Mouse (Mus musculus): ENCODE results near the gene Cblc. TPM values are rescaled to one million over a fixed set of nuclear protein-coding genes. Genes with fewer than 3 reads are reported as not detected.
"Not testable (repeated sequence)": the region's sequence is repeated elsewhere in the genome, so short reads cannot be mapped to it uniquely, and the experiment has no call there.

The Cblc gene
- total RNA-seq, 2 experiments from 2014 or later = not detected

DNA sequence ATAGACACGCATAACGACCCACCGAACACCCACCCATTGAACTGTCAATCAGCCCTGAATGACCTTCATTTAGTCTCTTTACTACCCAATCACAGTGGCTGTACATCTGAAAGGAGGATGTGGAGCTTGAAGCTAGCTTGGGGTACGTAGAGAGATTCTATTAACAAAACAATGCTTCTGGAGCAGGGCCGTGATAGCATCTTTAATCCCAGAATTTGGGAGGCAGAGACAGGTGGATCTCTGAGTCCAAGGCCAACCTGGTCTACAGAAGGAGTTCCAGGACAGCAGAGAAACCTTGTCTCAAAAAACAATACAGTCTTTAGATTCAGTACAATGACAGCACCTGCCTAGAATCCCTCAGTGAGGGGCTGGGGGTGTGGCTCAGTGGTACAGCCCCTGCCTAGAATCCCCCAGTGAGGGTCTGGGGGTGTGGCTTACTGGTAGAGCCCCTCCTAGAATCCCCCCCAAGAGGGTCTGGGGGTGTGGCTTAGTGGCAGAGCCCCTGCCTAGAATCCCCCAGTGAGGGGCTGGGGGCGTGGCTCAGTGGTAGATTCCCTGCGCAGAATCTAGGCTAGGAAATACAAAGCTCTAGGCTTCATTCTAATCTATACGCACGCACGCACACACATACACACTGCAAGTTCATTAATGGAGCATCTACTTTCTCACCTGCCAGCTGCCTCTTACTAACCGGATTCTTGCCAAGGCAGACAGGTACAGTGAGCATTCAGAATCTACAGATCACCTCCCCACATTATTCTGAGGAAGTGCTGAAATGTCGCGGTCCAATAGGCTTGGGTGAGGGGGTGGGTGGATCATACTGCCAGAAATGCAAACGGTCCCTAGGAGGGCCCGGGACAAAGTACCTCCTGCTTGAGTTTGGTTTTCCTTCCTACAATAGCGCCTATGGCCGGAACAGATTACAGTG is 19.0 kb upstream of the Cblc start:
- no peak overlapping the region for H3K27ac ChIP-seq
- peak overlapping the region; percentile 40 for H3K4me3 ChIP-seq
- TF ChIP-seq CTCF (conservative IDR thresholded peaks at IDR 0.05) = no peak
- DNase-seq (ENCODE audit: low spot score in 2 of 2) = no peak

GRCm38 (mm10) chr7:19813579-19814122 is 17.0 kb upstream of the Cblc start:
- Histone ChIP-seq H3K4me3 (no peak overlapping the region), H3K27ac (no peak overlapping the region)
- DNase-seq (ENCODE audit: low spot score in 2 of 2) = no peak
- no peak for TF ChIP-seq CTCF (conservative IDR thresholded peaks at IDR 0.05)

DNA sequence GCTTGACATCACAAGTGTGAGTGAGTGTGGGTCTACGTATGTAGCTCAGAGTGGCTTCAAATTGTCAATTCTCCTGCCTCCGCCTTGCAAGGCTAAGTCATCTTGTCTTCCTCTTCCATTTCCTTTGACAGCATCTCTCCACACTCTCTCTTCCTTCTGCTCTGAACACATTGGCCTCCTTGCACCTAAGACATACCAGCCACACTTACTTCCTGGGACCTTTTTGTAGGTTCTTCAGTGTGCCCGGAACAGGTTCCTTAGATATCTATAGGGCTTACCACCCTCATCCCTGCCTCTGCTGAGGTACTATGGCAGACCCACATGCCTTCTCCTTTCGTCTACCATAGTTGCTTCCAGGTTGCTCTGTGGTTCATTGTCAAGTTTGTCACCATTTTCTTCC is 16.6 kb upstream of the Cblc start:
- H3K4me3 ChIP-seq = no peak overlapping the region

GRCm38 (mm10) chr7:19811114-19811513 is 14.5 kb upstream of the Cblc start:
- DNase-seq (ENCODE audit: low spot score in 2 of 2) = no peak
- no peak overlapping the region for H3K27ac ChIP-seq
- no peak overlapping the region; the same call in 1 of the 2 replicates for H3K4me3 ChIP-seq
- no peak for TF ChIP-seq CTCF (conservative IDR thresholded peaks at IDR 0.05)

More for the DNA sequence above, 16.6 kb upstream of the Cblc start:
- H3K27ac ChIP-seq = no peak overlapping the region
- no peak for DNase-seq (ENCODE audit: low spot score in 2 of 2)
- no peak for TF ChIP-seq CTCF (conservative IDR thresholded peaks at IDR 0.05)

DNA sequence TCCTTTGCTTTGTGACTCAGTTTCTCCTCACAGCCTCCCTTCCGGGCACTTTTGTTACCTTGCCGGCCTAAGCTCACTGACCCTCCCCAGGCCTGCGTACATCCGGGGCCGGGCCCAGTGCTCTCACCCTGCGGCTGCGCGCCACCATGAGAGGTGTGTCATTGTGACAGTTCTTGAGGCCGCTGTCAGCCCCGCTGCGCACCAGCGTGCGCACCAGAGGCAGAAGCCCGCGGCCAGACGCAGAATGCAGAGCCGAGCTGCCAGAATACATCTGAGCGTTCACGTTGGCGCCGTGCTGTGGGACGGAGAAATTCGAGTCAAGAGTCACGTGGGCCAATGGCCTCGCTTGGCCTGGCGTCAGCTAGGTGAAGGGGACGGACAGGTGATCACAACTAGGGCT is 12.8 kb upstream of the Cblc start:
- Histone ChIP-seq H3K4me3 (peak overlapping the region; percentile 20; the same call in 1 of the 2 replicates), H3K27ac (no peak overlapping the region)
- TF ChIP-seq CTCF (conservative IDR thresholded peaks at IDR 0.05) = no peak
- DNase-seq (ENCODE audit: low spot score in 2 of 2) = no peak

DNA sequence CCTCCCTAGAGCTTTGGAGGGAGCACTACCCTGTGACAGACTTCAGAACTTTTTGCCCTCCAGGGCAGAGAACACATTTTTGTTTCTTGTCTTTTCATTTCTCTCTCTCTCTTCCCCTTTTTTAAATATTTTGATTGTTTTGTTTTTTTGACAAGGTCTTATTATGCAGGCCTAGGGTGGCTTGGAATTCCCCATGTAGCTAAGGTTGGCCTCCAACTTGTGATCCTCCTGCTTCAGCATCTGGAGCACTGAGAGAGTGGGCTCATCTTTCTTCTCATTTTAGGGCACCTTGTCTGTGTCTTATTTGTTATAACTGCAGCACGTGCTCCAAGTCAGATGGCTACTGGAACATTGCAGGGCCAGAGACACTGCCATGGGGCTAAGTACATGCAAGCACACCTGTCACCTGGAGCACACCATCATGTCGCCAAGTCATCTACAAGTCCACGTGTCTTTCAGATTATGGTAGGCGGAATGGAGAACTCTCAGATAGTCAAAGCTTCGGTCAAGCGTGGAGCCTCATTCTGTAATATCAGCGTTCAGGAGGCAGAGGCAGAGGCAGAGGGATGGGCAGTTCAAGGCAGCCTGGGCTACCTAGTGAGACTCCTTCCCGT is 9.9 kb upstream of the Cblc start:
- DNase-seq (ENCODE audit: low spot score in 2 of 2) = no peak
- H3K27ac ChIP-seq = no peak overlapping the region
- TF ChIP-seq CTCF (conservative IDR thresholded peaks at IDR 0.05) = no peak
- H3K4me3 ChIP-seq = no peak overlapping the region

GRCm38 (mm10) chr7:19802995-19803394 is 6.4 kb upstream of the Cblc start:
- peak; percentile 36 to 82 for DNase-seq (ENCODE audit: low spot score in 2 of 2)
- peak; percentile 77 for TF ChIP-seq CTCF (conservative IDR thresholded peaks at IDR 0.05)
- H3K4me3 ChIP-seq = no peak overlapping the region
- H3K27ac ChIP-seq = no peak overlapping the region

- H3K4me3 ChIP-seq = no peak overlapping the region
- DNase-seq (ENCODE audit: low spot score in 2 of 2) = peak in 1 of 2 experiments; percentile 23
- H3K27ac ChIP-seq = no peak overlapping the region
- TF ChIP-seq CTCF (conservative IDR thresholded peaks at IDR 0.05) = peak; percentile 82
Observed at GRCm38 (mm10) chr7:19800764-19801163, 4.2 kb upstream of the Cblc start.

DNA sequence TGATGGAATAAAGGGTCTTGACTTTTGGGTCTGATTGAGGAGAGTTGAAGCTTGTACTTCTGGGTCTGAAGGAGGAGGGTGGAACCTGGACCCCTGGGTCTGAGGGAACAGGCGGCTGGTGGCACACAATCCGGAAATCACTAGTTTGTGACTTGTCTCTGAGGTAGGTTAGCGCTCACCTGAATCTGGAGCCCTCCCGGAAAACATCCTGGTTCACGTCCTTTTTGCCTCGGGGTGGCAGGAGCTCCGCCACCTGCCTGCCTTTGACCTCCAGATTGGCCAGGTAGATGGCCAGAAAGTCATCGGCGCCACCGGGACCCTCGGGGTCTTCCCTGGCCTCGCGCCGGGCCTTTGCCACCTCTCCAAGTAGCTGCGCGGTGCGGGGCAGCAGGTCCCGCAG is 355 bp downstream of the Cblc start:
- Histone ChIP-seq H3K4me3 (no peak overlapping the region), H3K27ac (no peak overlapping the region)
- no peak for DNase-seq (ENCODE audit: low spot score in 2 of 2)
- no peak for TF ChIP-seq CTCF (conservative IDR thresholded peaks at IDR 0.05)

- no peak overlapping the region for H3K27ac ChIP-seq
- no peak for TF ChIP-seq CTCF (conservative IDR thresholded peaks at IDR 0.05)
- no peak for DNase-seq (ENCODE audit: low spot score in 2 of 2)
- H3K4me3 ChIP-seq = no peak overlapping the region
Observed at GRCm38 (mm10) chr7:19795236-19795635, 1.4 kb downstream of the Cblc start.

GRCm38 (mm10) chr7:19792701-19793630 is 3.6 kb downstream of the Cblc start:
- Histone ChIP-seq H3K4me3 (no peak overlapping the region), H3K27ac (no peak overlapping the region)
- TF ChIP-seq CTCF (conservative IDR thresholded peaks at IDR 0.05) = no peak
- no peak for DNase-seq (ENCODE audit: low spot score in 2 of 2)

GRCm38 (mm10) chr7:19791504-19791903 is 5.1 kb downstream of the Cblc start:
- H3K27ac ChIP-seq; DNase-seq (ENCODE audit: low spot score in 2 of 2): not testable (repeated sequence)

More at GRCm38 (mm10) chr7:19791504-19791903, 5.1 kb downstream of the Cblc start:
- not testable (repeated sequence) for H3K4me3 ChIP-seq
